Mouse (Mus musculus) ES-Bruce4 (cell line): ENCODE data around the gene Map3k6. TPM values are rescaled to one million over a fixed set of nuclear protein-coding genes. Genes with fewer than 3 reads are reported as not detected.

Experiments
- H3K27ac ChIP-seq: 2 replicates; pipeline ENCODE4 v1.5.1; 2012; ENCODE audit warnings: low read length, inconsistent platforms; ENCODE audit not compliant: insufficient read depth
- H3K27me3 ChIP-seq: 2 replicates; pipeline ENCODE4 v1.6.1; 2012; ENCODE audit warnings: mild to moderate bottlenecking, low read length, inconsistent platforms; ENCODE audit not compliant: control insufficient read depth, poor library complexity, insufficient read depth, severe bottlenecking
- H3K36me3 ChIP-seq: 2 replicates; pipeline ENCODE4 v1.6.1; 2012; ENCODE audit warnings: inconsistent platforms, mild to moderate bottlenecking, low read length, moderate library complexity; ENCODE audit not compliant: control insufficient read depth, poor library complexity, insufficient read depth, severe bottlenecking
- H3K4me1 ChIP-seq: one replicate; pipeline ENCODE4 v1.8.1; 2011; ENCODE audit warnings: low read length; ENCODE audit not compliant: control insufficient read depth, insufficient read depth
- H3K4me3 ChIP-seq: 2 replicates; pipeline ENCODE4 v1.5.1; 2011; ENCODE audit warnings: low read depth, mild to moderate bottlenecking, low read length
- H3K9ac ChIP-seq: 2 replicates; pipeline ENCODE4 v1.6.1; 2012; ENCODE audit warnings: low read depth, mild to moderate bottlenecking, inconsistent platforms; ENCODE audit not compliant: poor library complexity, severe bottlenecking
- H3K9me3 ChIP-seq: replicated peaks from 2 replicates; pipeline ENCODE4 v1.6.1; 2012; ENCODE audit warnings: mild to moderate bottlenecking, low read length, inconsistent platforms; ENCODE audit not compliant: control insufficient read depth, poor library complexity, insufficient read depth, severe bottlenecking
- CTCF ChIP-seq: IDR thresholded peaks from one replicate; pipeline ENCODE4 v1.8.1; 2011; ENCODE audit warnings: low read depth, low read length
- EP300 ChIP-seq: IDR thresholded peaks from 2 replicates; pipeline ENCODE4 v1.6.1; 2011; ENCODE audit warnings: low read depth, low read length; ENCODE audit not compliant: insufficient read depth
- POLR2A ChIP-seq: IDR thresholded peaks from one replicate; pipeline ENCODE4 v1.8.1; 2011; ENCODE audit warnings: low read length; ENCODE audit not compliant: insufficient read depth
- polyA plus RNA-seq: library from polyadenylated mRNA; stranded (reverse); fragments of >200 nt; gene quantifications from 2 replicates; pipeline ENCODE4 v1.2.4, GENCODE M21; 2011; ENCODE audit warnings: low read depth; ENCODE audit not compliant: missing spikeins, insufficient read depth, insufficient read length

The Map3k6 gene
- polyA plus RNA-seq, 1 experiment = 3.8 TPM

- Histone ChIP-seq H3K9me3 (no peaks in the 10 kb centered on the region), H3K4me3 (no peak overlapping the region), H3K27ac (no peak overlapping the region), H3K36me3 (peaks cover 11% of the 10 kb centered on the region; the same call in 1 of the 2 replicates), H3K27me3 (no peaks in the 10 kb centered on the region), H3K9ac (no peak overlapping the region), H3K4me1 (peaks cover 2% of the 10 kb centered on the region)
- TF ChIP-seq EP300 (no peak), CTCF (no peak), POLR2A (no peak)
Measured at GRCm38 (mm10) chr4:133197801-133198286, 42.8 kb upstream of the Map3k6 start.

DNA sequence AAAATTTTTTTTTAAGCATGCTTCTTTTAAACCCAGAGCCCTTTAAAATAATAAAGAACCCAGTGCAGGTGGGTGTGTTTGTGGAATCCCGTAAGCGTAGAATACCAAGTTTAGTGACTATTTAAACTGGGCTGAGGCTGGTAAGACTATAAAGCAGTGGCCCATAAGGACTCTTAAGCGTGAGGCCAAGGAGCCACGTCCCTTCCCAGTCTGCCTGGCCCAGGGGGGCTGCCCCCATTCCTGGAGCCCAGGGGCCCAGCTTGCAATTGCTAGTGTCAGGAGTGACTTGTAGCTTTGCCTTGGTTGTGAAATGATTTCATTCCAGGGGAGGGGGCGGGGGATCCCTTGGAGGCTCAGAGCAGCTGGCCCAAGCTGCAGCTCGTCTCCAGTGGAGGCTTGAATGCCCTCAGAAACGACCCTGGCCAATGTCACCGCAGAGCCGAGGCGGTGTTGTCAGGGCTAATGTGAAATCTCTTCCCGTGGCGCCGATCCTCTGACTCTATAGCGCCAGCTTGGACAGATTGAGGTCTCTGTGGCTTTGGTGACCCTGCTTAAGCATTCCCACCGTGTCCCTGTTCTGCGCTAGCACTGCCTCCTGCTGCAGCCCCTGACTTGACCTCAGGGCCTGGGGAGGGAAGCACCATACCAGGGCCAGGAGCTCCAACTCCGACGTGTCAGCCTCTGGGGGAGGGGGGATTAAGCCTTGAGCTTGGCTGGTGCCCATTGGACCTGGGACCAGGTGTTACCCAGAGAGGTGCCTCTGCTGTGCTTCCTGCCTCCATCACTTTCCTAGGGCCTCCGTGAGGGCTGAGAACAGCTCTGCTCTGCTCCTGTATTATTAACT is 42.1 kb upstream of the Map3k6 start:
- no peak overlapping the region for H3K4me3 ChIP-seq
- no peak overlapping the region for H3K9ac ChIP-seq
- no peaks in the 10 kb centered on the region for H3K27me3 ChIP-seq
- peaks cover 2% of the 10 kb centered on the region for H3K4me1 ChIP-seq
- no peaks in the 10 kb centered on the region for H3K9me3 ChIP-seq
- no peak overlapping the region for H3K27ac ChIP-seq
- TF ChIP-seq EP300 = no peak
- no peak for TF ChIP-seq POLR2A
- TF ChIP-seq CTCF = no peak
- peaks cover 11% of the 10 kb centered on the region; the same call in 1 of the 2 replicates for H3K36me3 ChIP-seq

DNA sequence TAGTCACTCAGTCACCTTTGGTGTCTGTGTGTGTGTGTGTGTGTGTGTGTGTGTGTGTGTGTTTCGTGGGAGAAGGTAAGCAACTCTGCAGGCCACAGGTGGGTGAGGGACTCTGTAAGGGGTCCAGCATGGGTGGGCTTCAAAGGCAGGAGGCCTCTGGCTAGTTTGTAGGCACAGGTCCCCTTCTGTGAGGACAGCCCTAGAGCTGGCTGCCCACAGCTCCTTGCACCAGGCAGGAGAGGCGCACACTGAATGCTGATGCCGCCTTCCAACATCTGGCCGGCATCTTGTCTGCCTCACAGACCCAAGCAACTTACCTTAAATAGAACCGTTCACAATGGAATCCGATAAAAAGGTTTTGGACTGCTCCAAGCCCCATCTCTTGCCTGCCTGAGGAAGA is 40.9 kb upstream of the Map3k6 start:
- Histone ChIP-seq H3K36me3 (peaks cover 8% of the 10 kb centered on the region; the same call in 1 of the 2 replicates), H3K27ac (no peak overlapping the region), H3K9me3 (no peaks in the 10 kb centered on the region), H3K4me3 (no peak overlapping the region), H3K27me3 (no peaks in the 10 kb centered on the region), H3K4me1 (peaks cover 2% of the 10 kb centered on the region), H3K9ac (peak overlapping the region; percentile 33; the same call in 1 of the 2 replicates)
- TF ChIP-seq CTCF (no peak), POLR2A (no peak), EP300 (no peak)

GRCm38 (mm10) chr4:133200343-133200742 is 40.3 kb upstream of the Map3k6 start:
- H3K4me1 ChIP-seq = peaks cover 2% of the 10 kb centered on the region
- no peak for TF ChIP-seq CTCF
- TF ChIP-seq EP300 = no peak
- TF ChIP-seq POLR2A = no peak
- H3K9ac ChIP-seq = peak overlapping the region; percentile 33
- peak overlapping the region; percentile 1 for H3K4me3 ChIP-seq
- no peak overlapping the region for H3K27ac ChIP-seq
- H3K27me3 ChIP-seq = no peaks in the 10 kb centered on the region
- H3K36me3 ChIP-seq = peaks cover 6% of the 10 kb centered on the region; the same call in 1 of the 2 replicates
- no peaks in the 10 kb centered on the region for H3K9me3 ChIP-seq

DNA sequence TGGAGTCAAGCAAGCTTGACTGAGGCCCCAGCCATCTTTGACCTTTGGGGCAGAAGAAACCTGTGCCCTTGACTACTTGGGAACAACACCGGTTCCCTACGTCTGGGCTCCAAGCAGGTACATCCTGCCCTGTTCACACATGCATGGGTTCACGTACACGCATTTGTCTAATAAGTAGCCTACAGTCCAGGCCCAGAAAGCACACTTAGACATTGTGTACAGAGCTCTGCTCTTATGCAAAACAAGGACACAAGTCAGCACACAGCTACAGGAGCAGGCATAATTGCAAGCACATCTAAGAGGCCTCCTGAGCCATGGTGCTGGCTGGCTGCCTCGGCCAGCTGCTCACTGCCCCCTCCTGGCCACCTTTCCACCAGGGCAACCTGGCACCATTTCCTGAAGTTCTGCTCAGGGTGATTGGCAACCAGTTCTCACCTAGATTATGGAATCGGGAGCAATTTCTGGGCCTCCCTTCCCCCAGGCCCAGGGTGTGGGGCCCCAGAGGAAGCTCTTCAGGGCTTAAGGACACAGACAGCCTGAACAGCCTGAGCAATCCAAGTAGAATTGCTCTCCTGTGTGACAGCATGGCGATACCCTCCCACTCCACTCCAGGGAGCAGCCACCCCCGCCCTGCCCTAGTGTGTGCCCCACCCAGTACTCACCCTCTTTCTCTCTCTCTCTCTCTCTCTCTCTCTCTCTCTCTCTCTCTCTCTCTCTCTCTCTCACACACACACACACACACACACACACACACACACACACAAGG is 39.4 kb upstream of the Map3k6 start:
- H3K4me1 ChIP-seq = peaks cover 2% of the 10 kb centered on the region
- peak; percentile 54 for TF ChIP-seq CTCF
- no peak for TF ChIP-seq EP300
- TF ChIP-seq POLR2A = no peak
- no peaks in the 10 kb centered on the region for H3K9me3 ChIP-seq
- peak overlapping the region; percentile 1; the same call in 1 of the 2 replicates for H3K4me3 ChIP-seq
- no peaks in the 10 kb centered on the region for H3K27me3 ChIP-seq
- no peaks in the 10 kb centered on the region for H3K36me3 ChIP-seq
- no peak overlapping the region for H3K9ac ChIP-seq
- H3K27ac ChIP-seq = no peak overlapping the region

DNA sequence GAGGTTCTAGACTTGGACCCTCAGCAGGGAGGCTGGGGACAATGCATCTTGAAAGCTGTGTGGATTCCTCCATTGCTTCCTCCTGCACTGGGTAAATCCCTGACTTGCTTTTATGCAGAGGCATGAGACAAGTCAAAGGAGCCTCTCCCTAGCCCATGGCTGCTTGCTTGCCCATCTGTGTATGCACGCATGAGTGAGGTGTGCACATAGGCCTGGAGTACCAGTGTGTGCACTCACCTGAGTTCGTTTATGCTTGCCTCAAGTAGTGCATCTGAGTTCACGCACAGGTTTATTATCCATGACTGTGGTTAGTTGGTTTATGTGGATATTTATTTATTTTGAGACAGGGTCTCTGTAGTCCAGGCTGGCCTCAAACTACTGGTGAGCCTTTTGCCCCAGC is 38.4 kb upstream of the Map3k6 start:
- Histone ChIP-seq H3K36me3 (no peaks in the 10 kb centered on the region), H3K4me1 (peaks cover 2% of the 10 kb centered on the region)
- TF ChIP-seq CTCF = no peak
- no peak for TF ChIP-seq EP300
- no peak for TF ChIP-seq POLR2A

More for the DNA sequence above, 38.4 kb upstream of the Map3k6 start:
- Histone ChIP-seq H3K27me3 (no peaks in the 10 kb centered on the region), H3K27ac (no peak overlapping the region), H3K9ac (no peak overlapping the region), H3K9me3 (no peaks in the 10 kb centered on the region), H3K4me3 (no peak overlapping the region)
